Mouse (Mus musculus) liver, adult 2 months (tissue): ENCODE data around the gene Lingo4. TPM values are rescaled to one million over a fixed set of nuclear protein-coding genes. Genes with fewer than 3 reads are reported as not detected.

Source experiments
- DNase-seq: peaks from one replicate; pipeline ENCODE4 v3.0.0-alpha.2; 2011; ENCODE audit warnings: low read depth, low spot score; ENCODE audit errors: extremely low read depth
- H3K27ac ChIP-seq: fragments of 200-500 bp; replicated peaks from 2 replicates; pipeline ENCODE4 v1.5.1; 2012; ENCODE audit warnings: low read depth, mild to moderate bottlenecking, control low read depth, inconsistent platforms, low read length; ENCODE audit not compliant: insufficient read depth
- H3K27me3 ChIP-seq: fragments of 200-500 bp; 2 replicates; pipeline ENCODE4 v1.6.1; 2012; ENCODE audit warnings: mild to moderate bottlenecking, moderate library complexity, low read length, inconsistent platforms; ENCODE audit not compliant: control insufficient read depth, insufficient read depth
- H3K36me3 ChIP-seq: fragments of 200-500 bp; 2 replicates; pipeline ENCODE4 v1.6.1; 2012; ENCODE audit warnings: low read length, inconsistent platforms; ENCODE audit not compliant: control insufficient read depth, insufficient read depth
- H3K4me1 ChIP-seq: fragments of 200-500 bp; 2 replicates; pipeline ENCODE4 v1.6.1; 2011; ENCODE audit warnings: low read length; ENCODE audit not compliant: control insufficient read depth, insufficient read depth
- H3K4me3 ChIP-seq: fragments of 200-500 bp; 2 replicates; pipeline ENCODE4 v1.5.1; 2011; ENCODE audit warnings: low read depth, mild to moderate bottlenecking, control low read depth, low read length, moderate library complexity; ENCODE audit not compliant: insufficient read depth
- H3K79me2 ChIP-seq: fragments of 200-500 bp; 2 replicates; pipeline ENCODE4 v1.6.1; 2012; ENCODE audit warnings: inconsistent platforms, mild to moderate bottlenecking, low read length, moderate library complexity; ENCODE audit not compliant: control insufficient read depth, insufficient read depth
- H3K9ac ChIP-seq: fragments of 200-500 bp; 2 replicates; pipeline ENCODE4 v1.6.1; 2012; ENCODE audit warnings: low read depth, mild to moderate bottlenecking, control low read depth, inconsistent platforms, low read length
- CTCF ChIP-seq: fragments of 200-500 bp; IDR thresholded peaks from 2 replicates; pipeline ENCODE4 v1.5.1; 2011; ENCODE audit warnings: low read depth, low read length, control low read depth
- POLR2A ChIP-seq: fragments of 200-500 bp; IDR thresholded peaks from 2 replicates; pipeline ENCODE4 v1.6.1; 2011; ENCODE audit warnings: low read length, control low read depth; ENCODE audit not compliant: insufficient read depth; ENCODE audit errors: extremely low read depth
- WGBS: fragments of 180-500 bp; shearing (Covaris S2); methylation state at CpG from one replicate; pipeline ENCODE4 v1.1.7; 2018; 5-methylcytosine and 5-hydroxymethylcytosine counted together
- polyA plus RNA-seq: library from polyadenylated mRNA; depleted of rRNA; stranded (reverse); fragments of >200 nt; gene quantifications from 2 replicates; pipeline ENCODE4 v1.2.3, GENCODE M21; 2012; rRNA removed
- total RNA-seq: library from RNA; depleted of rRNA; stranded (reverse); fragments of >200 nt; gene quantifications from 2 replicates; pipeline ENCODE4 v1.2.3, GENCODE M21; 2014; rRNA removed

Lingo4 gene
- total and polyA plus RNA-seq, 2 experiments = 0.12 to 0.37 TPM

GRCm38 (mm10) chr3:94442951-94443596 lies 44.8 kb downstream of the Lingo4 start, which contains the start of gene Mrpl9:
Gene Mrpl9 (plus strand): TSS chr3:94443318.
- Histone ChIP-seq H3K27ac (peak within 1 kb of the TSS; percentile 74), H3K9ac (peak within 1 kb of the TSS; percentile 96), H3K79me2 (peaks cover 5% of the 10 kb centered on the region; the same call in 1 of the 2 replicates), H3K4me3 (peak within 1 kb of the TSS; percentile 98), H3K4me1 (peaks cover 4% of the 10 kb centered on the region; the same call in 1 of the 2 replicates), H3K27me3 (no peaks in the 10 kb centered on the region), H3K36me3 (peaks cover 28% of the 10 kb centered on the region)
- DNase-seq = peak; percentile 72
- WGBS = under 1% methylated on average over 39 of the region's 39 CpGs
- TF ChIP-seq CTCF (no peak), POLR2A (peak; percentile 87; the same call in 1 of the 2 replicates)

- Histone ChIP-seq H3K9ac (peak within 1 kb of the TSS; percentile 96), H3K27me3 (no peaks in the 10 kb centered on the region), H3K79me2 (peaks cover 5% of the 10 kb centered on the region; the same call in 1 of the 2 replicates), H3K36me3 (peaks cover 31% of the 10 kb centered on the region), H3K4me3 (peak within 1 kb of the TSS; percentile 98), H3K27ac (peak within 1 kb of the TSS; percentile 74), H3K4me1 (peaks cover 4% of the 10 kb centered on the region; the same call in 1 of the 2 replicates)
- DNase-seq = peak; percentile 16
- no peak for TF ChIP-seq CTCF
- no peak for TF ChIP-seq POLR2A
- under 1% methylated on average over 24 of the region's 24 CpGs for WGBS
Measured at GRCm38 (mm10) chr3:94443597-94443964, 45.3 kb downstream of the Lingo4 start, which contains the start of gene Oaz3. Gene Oaz3 (minus strand): TSS chr3:94443915.

GRCm38 (mm10) chr3:94449377-94449776 lies 51.1 kb downstream of the Lingo4 start:
- Histone ChIP-seq H3K36me3 (peaks cover 39% of the 10 kb centered on the region), H3K27ac (no peak overlapping the region), H3K4me1 (0 out of 2 replicates have a peak, but pooled peaks cover under 1% of the 10 kb centered on the region), H3K9ac (no peak overlapping the region), H3K4me3 (no peak overlapping the region), H3K27me3 (no peaks in the 10 kb centered on the region), H3K79me2 (no peaks in the 10 kb centered on the region)
- no peak for TF ChIP-seq CTCF
- DNase-seq = peak; percentile 34
- 83% methylated on average over 2 of the region's 2 CpGs for WGBS

Other genes with a start within 250 kb of the Lingo4 start
- gene Gm10696, start 220.3 kb upstream of the Lingo4 start, total RNA-seq = not detected in 2 replicates
- not detected in 2 replicates for gene Gm10696, start 220.3 kb upstream of the Lingo4 start, polyA plus RNA-seq
- not detected in 2 replicates for gene Gm5286, start 201.8 kb upstream of the Lingo4 start, total RNA-seq
- not detected in 2 replicates for gene Gm5286, start 201.8 kb upstream of the Lingo4 start, polyA plus RNA-seq
- gene Gm4778, start 134.5 kb upstream of the Lingo4 start, total RNA-seq = not detected in 2 replicates
- gene Gm4778, start 134.5 kb upstream of the Lingo4 start, polyA plus RNA-seq = not detected in 2 replicates
- gene Them4, start 88.4 kb upstream of the Lingo4 start, total RNA-seq = 14.2 and 15.6 TPM in 2 replicates
- gene Them4, start 88.4 kb upstream of the Lingo4 start, polyA plus RNA-seq = 3.9 and 4.6 TPM in 2 replicates
- gene Them5, start 56.4 kb upstream of the Lingo4 start, total RNA-seq = 0.09 and 0.20 TPM in 2 replicates
- gene Them5, start 56.4 kb upstream of the Lingo4 start, polyA plus RNA-seq = not detected in 2 replicates
- 0.18 and 0.40 TPM in 2 replicates for gene C2cd4d, start 36.1 kb upstream of the Lingo4 start, total RNA-seq
- 2.1 and 2.5 TPM in 2 replicates for gene C2cd4d, start 36.1 kb upstream of the Lingo4 start, polyA plus RNA-seq
- 36.3 and 50.3 TPM in 2 replicates for gene Rorc, start 25.7 kb upstream of the Lingo4 start, total RNA-seq
- gene Rorc, start 25.7 kb upstream of the Lingo4 start, polyA plus RNA-seq = 31.6 and 34.4 TPM in 2 replicates
- 1.5 and 1.8 TPM in 2 replicates for gene Tdrkh, start 14.8 kb downstream of the Lingo4 start, total RNA-seq
- 0.22 and 0.66 TPM in 2 replicates for gene Tdrkh, start 14.8 kb downstream of the Lingo4 start, polyA plus RNA-seq
- gene Mrpl9, start 44.8 kb downstream of the Lingo4 start, total RNA-seq = 44.6 and 45.9 TPM in 2 replicates
- gene Mrpl9, start 44.8 kb downstream of the Lingo4 start, polyA plus RNA-seq = 31.1 and 31.8 TPM in 2 replicates
- gene Oaz3, start 45.4 kb downstream of the Lingo4 start, total RNA-seq = 0.37 TPM in 1 of 2 replicates, not detected in the other
- 0.15 and 0.43 TPM in 2 replicates for gene Oaz3, start 45.4 kb downstream of the Lingo4 start, polyA plus RNA-seq
- gene Celf3, start 79.8 kb downstream of the Lingo4 start, total RNA-seq = not detected in 2 replicates
- gene Celf3, start 79.8 kb downstream of the Lingo4 start, polyA plus RNA-seq = 0.05 TPM in 1 of 2 replicates, not detected in the other
- not detected in 2 replicates for gene Riiad1, start 81.8 kb downstream of the Lingo4 start, total RNA-seq
- not detected in 2 replicates for gene Riiad1, start 81.8 kb downstream of the Lingo4 start, polyA plus RNA-seq
- 9.6 and 13.6 TPM in 2 replicates for gene Snx27, start 184.2 kb downstream of the Lingo4 start, total RNA-seq
- gene Snx27, start 184.2 kb downstream of the Lingo4 start, polyA plus RNA-seq = 4.7 TPM in 2 replicates
- gene Gm10972, start 244.6 kb downstream of the Lingo4 start, total RNA-seq = not detected in 2 replicates
- gene Gm10972, start 244.6 kb downstream of the Lingo4 start, polyA plus RNA-seq = not detected in 2 replicates